Mouse (Mus musculus) limb, embryonic 14.5 days (tissue): ENCODE measurements around the gene Gpr155. TPM values are rescaled to one million over a fixed set of nuclear protein-coding genes. Genes with fewer than 3 reads are reported as not detected.
A peak's percentile ranks its signal among the peaks of the same experiment; 100 is the strongest.

Source experiments
- ATAC-seq: fragments of 200-750 bp; cut with Nextera tagmentation; 2 replicates; pipeline ENCODE4 v1.8.0; 2017; ENCODE audit warnings: low read depth, moderate number of reproducible peaks, moderate TSS enrichment; ENCODE audit not compliant: low FRiP score
- DNase-seq: peaks from one replicate; pipeline ENCODE4 v3.0.0-alpha.2; 2015; ENCODE audit warnings: low spot score
- H3K27ac ChIP-seq: fragments of 300-500 bp; sonication (generic); replicated peaks from 2 replicates; pipeline ENCODE4 v1.5.1; 2014; ENCODE audit warnings: low read depth, mild to moderate bottlenecking, low read length, moderate library complexity, mixed read lengths
- H3K27me3 ChIP-seq: fragments of 300-500 bp; sonication (generic); 2 replicates; pipeline ENCODE4 v1.6.1; 2014; ENCODE audit warnings: low read length, mixed read lengths; ENCODE audit not compliant: control insufficient read depth, insufficient read depth
- H3K36me3 ChIP-seq: fragments of 300-500 bp; sonication (generic); 2 replicates; pipeline ENCODE4 v1.6.1; 2014; ENCODE audit warnings: mild to moderate bottlenecking, low read length, moderate library complexity, mixed read lengths; ENCODE audit not compliant: control insufficient read depth, insufficient read depth
- H3K4me1 ChIP-seq: fragments of 300-500 bp; sonication (generic); 2 replicates; pipeline ENCODE4 v1.6.1; 2014; ENCODE audit warnings: antibody characterized with exemption, low read length, mixed read lengths; ENCODE audit not compliant: control insufficient read depth, insufficient read depth
- H3K4me2 ChIP-seq: fragments of 300-500 bp; sonication (generic); replicated peaks from 2 replicates; pipeline ENCODE4 v1.6.1; 2014; ENCODE audit warnings: low read depth, mild to moderate bottlenecking, low read length, moderate library complexity; ENCODE audit not compliant: severe bottlenecking
- H3K4me3 ChIP-seq: fragments of 300-500 bp; sonication (generic); replicated peaks from 2 replicates; pipeline ENCODE4 v1.5.1; 2014; ENCODE audit warnings: low read length
- H3K9ac ChIP-seq: fragments of 300-500 bp; sonication (generic); 2 replicates; pipeline ENCODE4 v1.6.1; 2014; ENCODE audit warnings: mild to moderate bottlenecking, low read depth, low read length, moderate library complexity; ENCODE audit not compliant: severe bottlenecking
- H3K9me3 ChIP-seq: fragments of 300-500 bp; sonication (generic); 2 replicates; pipeline ENCODE4 v1.6.1; 2016; ENCODE audit warnings: low read length; ENCODE audit not compliant: control insufficient read depth
- POLR2A ChIP-seq: fragments of 200-500 bp; IDR thresholded peaks from 2 replicates; pipeline ENCODE4 v1.8.0; 2012; ENCODE audit warnings: inconsistent platforms, mild to moderate bottlenecking, moderate library complexity, borderline replicate concordance; ENCODE audit not compliant: insufficient read depth, insufficient read length; ENCODE audit errors: extremely low read depth
- WGBS: fragments of 180-500 bp; shearing (Covaris S2); extraction: QIAGEN DNeasy Blood & Tissue Kit; methylation state at CpG from one replicate; pipeline ENCODE4 v1.1.7; 2014; 5-methylcytosine and 5-hydroxymethylcytosine counted together
- polyA plus RNA-seq, 2 experiments: library from polyadenylated mRNA; depleted of rRNA in 1 of 2; stranded (reverse) in 1 of 2; unstranded in 1 of 2; fragments of >200 nt; fragmentation: Nextera tagmentation in 1 of 2; extraction: Ambion mirVana in 1 of 2; gene quantifications; 2 replicates each; pipeline versions ENCODE4 v1.2.1 to v1.2.3; 2012 to 2014

The Gpr155 gene
- polyA plus RNA-seq, 2 experiments = 3.9 to 6.2 TPM

DNA sequence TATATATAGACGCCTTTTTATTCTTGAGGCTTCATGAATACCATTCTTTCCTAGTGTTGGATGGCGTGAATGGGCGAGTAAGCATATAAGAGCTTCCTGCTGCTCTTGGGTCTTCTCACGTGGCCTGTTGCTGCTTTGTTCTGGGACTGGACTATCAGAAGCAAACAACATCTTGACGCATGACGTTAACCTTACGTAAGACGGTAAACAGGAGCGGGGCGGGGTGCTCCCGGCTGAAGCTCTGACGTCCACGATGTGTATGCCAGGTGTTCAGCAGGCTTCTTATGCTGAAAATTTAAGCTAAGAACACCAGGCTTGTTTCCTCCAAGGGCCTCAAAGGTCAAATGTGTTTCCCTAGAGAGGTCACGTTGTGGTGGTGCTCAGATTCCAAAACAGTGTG is 39.5 kb upstream of the Gpr155 start:
- Histone ChIP-seq H3K27me3 (no peaks in the 10 kb centered on the region), H3K27ac (no peak overlapping the region), H3K4me1 (no peaks in the 10 kb centered on the region; the same call in 1 of the 2 replicates), H3K36me3 (no peaks in the 10 kb centered on the region), H3K9me3 (no peaks in the 10 kb centered on the region), H3K4me3 (no peak overlapping the region), H3K9ac (no peak overlapping the region), H3K4me2 (no peak overlapping the region)
- no peak for ATAC-seq
- no peak for DNase-seq
- 74% methylated on average over 14 of the region's 14 CpGs for WGBS
- no peak for TF ChIP-seq POLR2A

GRCm38 (mm10) chr2:73419730-73420129 is 33.4 kb upstream of the Gpr155 start:
- 71% methylated on average over 7 of the region's 7 CpGs for WGBS
- Histone ChIP-seq H3K4me1 (no peaks in the 10 kb centered on the region), H3K27ac (0 out of 2 replicates have a peak overlapping the region, but pooled peaks have one; percentile 19), H3K9ac (no peak overlapping the region), H3K4me3 (no peak overlapping the region), H3K4me2 (no peak overlapping the region), H3K9me3 (no peaks in the 10 kb centered on the region), H3K36me3 (no peaks in the 10 kb centered on the region), H3K27me3 (no peaks in the 10 kb centered on the region)
- DNase-seq (no peak), ATAC-seq (no peak)
- TF ChIP-seq POLR2A = no peak

DNA sequence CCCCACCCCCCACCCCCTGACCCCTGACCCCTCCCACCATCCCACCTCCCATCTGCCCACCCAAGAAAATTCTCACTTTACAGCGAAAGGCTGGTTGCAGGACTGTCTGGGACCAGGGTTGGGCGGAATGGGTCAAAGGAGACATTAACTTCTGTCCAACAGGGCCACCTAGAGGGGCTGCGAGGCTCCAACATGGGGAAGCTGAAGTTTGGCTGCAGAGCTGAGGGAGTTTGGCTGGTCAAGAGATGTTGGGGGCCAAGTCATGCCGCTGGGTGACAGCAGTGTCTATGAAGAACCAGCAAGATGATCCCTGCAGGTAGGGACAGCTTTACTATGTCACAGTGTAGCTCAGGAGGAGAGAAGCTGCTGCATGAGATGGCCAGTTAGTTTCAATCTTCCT is 32.9 kb upstream of the Gpr155 start:
- ATAC-seq = no peak
- WGBS = 39% methylated on average over 4 of the region's 4 CpGs

GRCm38 (mm10) chr2:73415892-73416291 is 29.5 kb upstream of the Gpr155 start:
- H3K4me2 ChIP-seq = no peak overlapping the region
- WGBS = 51% methylated on average over 5 of the region's 5 CpGs
- no peak for ATAC-seq

More for the DNA sequence above, 32.9 kb upstream of the Gpr155 start:
- no peaks in the 10 kb centered on the region for H3K4me1 ChIP-seq
- H3K4me3 ChIP-seq = no peak overlapping the region
- no peak overlapping the region for H3K9ac ChIP-seq
- no peaks in the 10 kb centered on the region for H3K36me3 ChIP-seq
- H3K27ac ChIP-seq = no peak overlapping the region
- H3K9me3 ChIP-seq = no peaks in the 10 kb centered on the region
- H3K27me3 ChIP-seq = no peaks in the 10 kb centered on the region
- no peak for DNase-seq
- no peak overlapping the region for H3K4me2 ChIP-seq
- TF ChIP-seq POLR2A = no peak

GRCm38 (mm10) chr2:73410076-73410475 is 23.7 kb upstream of the Gpr155 start:
- H3K4me3 ChIP-seq = no peak overlapping the region
- H3K9ac ChIP-seq = no peak overlapping the region
- H3K27ac ChIP-seq = no peak overlapping the region
- no peak for TF ChIP-seq POLR2A
- H3K27me3 ChIP-seq = no peaks in the 10 kb centered on the region
- DNase-seq (no peak), ATAC-seq (no peak)
- 84% methylated on average over 8 of the region's 8 CpGs for WGBS
- H3K4me2 ChIP-seq = no peak overlapping the region
- H3K9me3 ChIP-seq = no peaks in the 10 kb centered on the region
- no peaks in the 10 kb centered on the region for H3K4me1 ChIP-seq
- H3K36me3 ChIP-seq = no peaks in the 10 kb centered on the region

More at GRCm38 (mm10) chr2:73415892-73416291, 29.5 kb upstream of the Gpr155 start:
- no peaks in the 10 kb centered on the region for H3K9me3 ChIP-seq
- no peak overlapping the region for H3K27ac ChIP-seq
- H3K27me3 ChIP-seq = no peaks in the 10 kb centered on the region
- H3K36me3 ChIP-seq = no peaks in the 10 kb centered on the region
- H3K4me3 ChIP-seq = no peak overlapping the region
- H3K9ac ChIP-seq = no peak overlapping the region
- no peaks in the 10 kb centered on the region for H3K4me1 ChIP-seq
- DNase-seq = no peak
- no peak for TF ChIP-seq POLR2A

- H3K4me3 ChIP-seq = no peak overlapping the region
- no peaks in the 10 kb centered on the region for H3K9me3 ChIP-seq
- no peaks in the 10 kb centered on the region for H3K27me3 ChIP-seq
- no peak overlapping the region for H3K9ac ChIP-seq
- no peak for TF ChIP-seq POLR2A
- no peak overlapping the region for H3K27ac ChIP-seq
- H3K4me2 ChIP-seq = no peak overlapping the region
- no peak for DNase-seq
- no peak for ATAC-seq
- no peaks in the 10 kb centered on the region for H3K36me3 ChIP-seq
- H3K4me1 ChIP-seq = no peaks in the 10 kb centered on the region
- 68% methylated on average over 4 of the region's 4 CpGs for WGBS
Measured at GRCm38 (mm10) chr2:73407662-73408061, 21.3 kb upstream of the Gpr155 start.
